Mouse (Mus musculus) E14TG2a.4 (cell line): ENCODE measurements around the gene Mdfic.

Experiments
- CTCF ChIP-seq: conservative IDR thresholded peaks from 2 replicates; pipeline ENCODE4 v1.5.1; 2014; ENCODE audit warnings: low read length
- NANOG ChIP-seq: IDR thresholded peaks from 2 replicates; pipeline ENCODE4 v1.6.1; 2014; ENCODE audit warnings: borderline replicate concordance, low read length, mixed read lengths

DNA sequence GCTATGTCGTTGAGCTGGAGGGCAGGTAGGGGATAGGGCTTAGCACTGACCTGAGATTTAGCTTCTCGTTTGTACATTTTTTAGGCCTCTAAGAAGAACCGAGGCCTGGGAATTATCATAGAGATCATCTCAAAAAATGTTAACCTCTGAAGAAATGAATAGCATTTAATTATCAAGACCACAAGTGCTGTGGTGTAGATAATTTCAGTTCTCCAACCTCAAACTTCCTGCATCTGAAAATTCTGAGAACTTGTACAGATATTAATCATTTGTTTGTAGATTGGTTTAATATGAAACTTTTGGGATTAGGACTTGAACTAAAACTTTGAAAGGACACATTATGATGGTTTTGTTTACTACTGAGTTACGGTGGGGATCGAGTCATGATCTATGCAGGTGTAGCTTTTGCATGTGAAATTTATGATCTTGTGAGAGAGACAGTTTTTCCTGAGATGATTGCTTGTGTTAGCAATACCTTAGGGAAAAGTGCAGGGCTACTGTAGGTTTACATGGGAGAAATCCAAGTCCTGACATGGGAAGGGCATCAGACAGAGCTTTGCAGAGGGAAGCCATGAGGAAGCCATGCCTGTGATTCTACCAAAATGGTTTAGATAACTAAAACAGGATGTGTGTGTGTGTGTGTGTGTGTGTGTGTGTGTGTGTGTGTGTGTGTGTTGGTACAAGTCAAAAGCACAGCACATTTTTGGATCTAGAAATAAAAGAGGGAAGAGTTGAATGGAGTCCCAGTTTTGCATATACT, 27.1 kb downstream of the Mdfic start:
- TF ChIP-seq CTCF, result no peak
- no peak for TF ChIP-seq NANOG
